Mouse (Mus musculus) kidney, postnatal 25 days (tissue): ENCODE data around the gene Zfp296.

Experiments
- DNase-seq, 2 experiments: peaks; one replicate each; pipeline ENCODE4 v3.0.0; 2021; ENCODE audit warnings: mixed read lengths in 2 of 2

The Zfp296 gene

GRCm38 (mm10) chr7:19609641-19610332 is 32.7 kb downstream of the Zfp296 start:
- peak; percentile 9 to 55 for DNase-seq

GRCm38 (mm10) chr7:19610969-19611368 is 33.9 kb downstream of the Zfp296 start:
- DNase-seq = no peak

DNA sequence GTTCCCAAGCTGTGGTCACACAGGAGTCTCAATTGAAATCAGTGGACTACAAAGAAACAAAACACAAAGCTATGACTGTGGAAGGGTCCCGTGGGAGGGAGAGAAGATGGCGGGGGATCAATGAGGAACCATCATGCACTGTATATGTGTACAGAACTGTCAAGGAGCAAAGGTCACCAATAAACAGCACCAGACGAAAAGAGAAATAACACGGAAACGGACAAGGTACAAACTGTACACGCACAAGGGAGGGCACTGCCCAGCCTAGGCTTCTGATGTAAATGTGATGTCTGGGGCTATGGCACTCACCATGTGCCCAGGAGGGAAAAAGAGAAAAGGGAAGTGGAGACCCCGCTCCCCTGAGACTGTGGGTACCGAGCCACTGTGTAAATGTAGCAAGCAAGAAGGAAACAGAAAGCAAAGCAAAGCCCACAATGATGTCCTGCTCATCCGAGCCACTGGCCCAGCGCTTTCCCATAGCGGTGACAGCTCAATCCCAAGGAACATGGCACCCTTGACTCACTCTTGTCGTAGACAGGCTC is 38.0 kb downstream of the Zfp296 start:
- no peak for DNase-seq

DNA sequence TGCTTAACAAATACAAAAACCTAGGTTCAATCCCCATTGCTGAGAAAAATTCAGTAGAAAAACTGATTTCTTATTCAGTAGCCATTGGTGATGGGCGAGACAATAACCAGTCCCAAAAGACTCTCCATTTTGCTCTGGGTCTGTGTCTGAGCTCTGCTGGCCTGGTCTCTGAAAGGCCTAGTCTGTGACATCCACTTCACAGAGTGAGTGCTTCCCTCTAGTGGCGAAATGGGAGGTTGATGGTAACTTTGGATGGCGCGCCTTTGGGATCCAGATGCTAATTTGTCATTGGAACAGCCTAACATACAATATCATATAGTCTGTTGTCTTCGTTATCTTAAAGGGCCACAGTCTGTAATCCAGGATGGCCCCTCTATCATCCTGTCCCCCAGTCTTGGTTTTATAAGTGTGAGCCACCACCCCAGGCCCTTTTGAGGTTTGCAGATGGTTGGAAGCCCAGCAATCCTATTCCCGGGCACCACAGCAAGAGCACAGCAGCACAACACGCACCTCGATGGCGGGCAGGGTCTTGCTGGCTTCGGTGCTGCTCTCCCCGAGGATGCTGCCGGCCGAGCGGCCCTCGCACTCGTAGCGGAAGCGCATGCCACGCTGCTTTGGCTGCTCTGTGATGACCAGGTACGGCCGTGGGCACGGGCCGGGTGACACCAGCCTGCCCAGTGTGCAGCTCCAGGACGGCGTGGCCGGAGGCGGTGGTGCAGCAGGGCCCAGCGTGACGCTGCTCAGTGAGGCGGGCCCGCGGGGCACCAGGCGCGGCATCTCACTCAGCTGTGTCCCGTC is 42.1 kb downstream of the Zfp296 start:
- peak; percentile 77 to 88 for DNase-seq

DNA sequence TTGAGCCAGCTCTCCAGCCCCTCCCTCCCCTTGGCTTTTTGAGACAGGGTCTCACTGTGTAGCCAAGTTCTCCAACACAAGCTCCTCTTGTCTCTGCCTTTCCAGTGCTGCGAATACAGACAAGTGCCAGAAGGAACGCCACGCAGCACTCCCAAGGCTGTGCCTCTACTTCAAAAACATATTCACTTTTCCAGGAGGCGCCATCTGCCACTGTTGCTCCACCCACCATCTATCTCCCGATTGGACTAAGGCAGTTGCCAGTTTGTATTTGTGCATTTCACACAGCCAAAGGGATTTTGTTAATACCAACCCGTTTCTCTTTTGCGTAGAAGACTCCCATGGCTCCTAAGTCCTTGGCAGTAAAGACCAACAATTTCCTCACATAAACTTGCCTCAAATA is 43.7 kb downstream of the Zfp296 start:
- DNase-seq = no peak

DNA sequence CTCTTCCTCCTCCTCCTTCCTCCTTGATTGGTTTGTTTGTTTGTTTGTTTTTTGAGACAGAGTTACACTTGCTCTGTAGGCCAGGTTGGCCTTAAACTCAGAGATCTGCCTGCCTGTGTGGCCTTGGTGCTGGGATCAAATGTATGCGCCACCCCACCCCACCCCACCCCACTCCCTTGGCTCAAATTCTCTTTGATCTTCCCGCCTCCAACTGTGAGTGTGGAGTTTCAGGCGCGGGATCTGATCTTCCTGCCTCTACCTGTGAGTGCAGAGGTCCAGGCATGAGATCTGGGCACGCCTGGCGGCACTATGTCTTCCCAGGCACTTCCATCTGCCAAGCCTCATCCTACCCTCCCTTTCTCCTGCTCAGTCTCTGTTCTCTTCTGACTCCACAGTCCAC is 45.2 kb downstream of the Zfp296 start:
- DNase-seq = no peak

DNA sequence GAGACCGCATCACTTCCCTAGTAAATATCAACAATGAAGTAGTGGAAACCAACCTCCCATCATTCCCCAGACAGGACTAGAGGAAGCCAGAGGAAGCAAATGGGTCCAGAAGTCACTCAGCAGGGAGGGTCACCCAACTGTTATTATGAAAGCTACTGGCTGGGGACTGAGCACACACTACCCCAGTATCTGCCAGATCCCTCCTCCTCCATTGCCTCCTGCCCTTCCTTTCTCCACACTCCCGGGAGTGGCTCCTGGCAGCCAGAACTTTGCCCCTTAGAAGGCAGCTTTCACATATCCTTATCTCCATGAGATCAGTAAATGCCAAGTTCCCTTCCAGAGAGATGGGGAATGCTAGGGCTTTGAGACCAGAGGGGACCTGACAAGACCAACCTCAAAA is 46.3 kb downstream of the Zfp296 start:
- no peak for DNase-seq

DNA sequence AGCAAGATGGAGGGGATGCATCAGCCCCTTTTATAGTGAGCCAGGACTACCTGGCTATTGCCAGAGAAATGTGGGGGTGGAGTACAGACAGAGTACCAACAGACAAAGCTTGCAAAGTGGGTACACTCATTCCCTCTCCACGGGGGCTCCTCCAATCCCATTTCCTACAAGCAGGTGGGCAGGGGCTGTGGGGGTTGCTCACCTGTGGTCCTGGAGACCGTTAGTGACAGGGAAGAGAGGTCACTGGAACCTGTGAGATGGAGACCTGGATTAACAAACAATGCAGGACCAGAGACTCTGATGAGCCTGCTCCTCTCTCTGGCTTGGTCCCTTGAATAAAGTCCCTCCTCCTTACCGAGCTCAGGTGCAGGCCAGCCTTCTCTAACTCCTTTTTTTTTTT is 50.6 kb downstream of the Zfp296 start:
- DNase-seq = no peak

GRCm38 (mm10) chr7:19628192-19628535 is 51.1 kb downstream of the Zfp296 start:
- DNase-seq = no peak

- DNase-seq = peak; percentile 98 to 99
These were observed 51.7 kb downstream of the Zfp296 start for GRCm38 (mm10) chr7:19628536-19629360.

DNA sequence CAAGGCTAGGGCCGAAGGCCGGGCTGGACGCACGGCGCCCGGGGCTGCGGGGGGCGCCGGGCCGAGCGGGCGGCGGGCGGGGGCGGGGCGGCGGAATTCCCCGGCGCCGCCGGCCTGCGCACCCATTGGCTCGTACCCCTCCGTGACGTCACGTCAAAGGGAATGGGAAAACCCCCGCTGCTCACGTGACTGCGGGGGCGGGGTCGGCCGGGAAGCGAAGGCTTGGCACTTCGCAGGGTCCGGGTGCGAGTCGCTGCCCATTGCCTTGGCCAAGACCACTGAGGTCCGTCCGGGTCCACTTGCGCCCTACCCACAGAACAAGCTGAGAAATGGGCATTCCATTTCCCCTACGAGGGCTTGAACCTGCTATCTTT is 52.3 kb downstream of the Zfp296 start, which contains the start of gene Relb:
TSS of gene Relb (minus strand) at position 78 of the 374 bp plus-strand sequence.
- peak; percentile 95 to 96 for DNase-seq
